Mouse (Mus musculus) midbrain, embryonic 12.5 days (tissue): ENCODE measurements at regions not wholly inside any gene's neighbourhood (a gene's known extent, or its start where the extent isn't known, plus 50 kb on each side); places are given as distances from the start of the nearest gene placed in this dataset.
A peak's percentile ranks its signal among the peaks of the same experiment; 100 is the strongest.

ENCODE experiments used
- ATAC-seq: fragments of 200-750 bp; cut with Nextera tagmentation; 2 replicates; pipeline ENCODE4 v1.8.0; 2017; ENCODE audit warnings: low read depth, moderate TSS enrichment, moderate library complexity; ENCODE audit not compliant: low FRiP score
- H3K27ac ChIP-seq: fragments of 300-500 bp; sonication (generic); replicated peaks from 2 replicates; pipeline ENCODE4 v1.5.1; 2016; ENCODE audit warnings: mild to moderate bottlenecking
- H3K27me3 ChIP-seq: fragments of 300-500 bp; sonication (generic); 2 replicates; pipeline ENCODE4 v1.6.1; 2016; ENCODE audit warnings: mild to moderate bottlenecking
- H3K36me3 ChIP-seq: fragments of 300-500 bp; sonication (generic); 2 replicates; pipeline ENCODE4 v1.6.1; 2016
- H3K4me1 ChIP-seq: fragments of 300-500 bp; sonication (generic); 2 replicates; pipeline ENCODE4 v1.6.1; 2016
- H3K4me2 ChIP-seq: fragments of 300-500 bp; sonication (generic); replicated peaks from 2 replicates; pipeline ENCODE4 v1.6.1; 2016; ENCODE audit warnings: mild to moderate bottlenecking, moderate library complexity
- H3K4me3 ChIP-seq: fragments of 300-500 bp; sonication (generic); 2 replicates; pipeline ENCODE4 v1.5.1; 2016; ENCODE audit warnings: mild to moderate bottlenecking
- H3K9ac ChIP-seq: fragments of 300-500 bp; sonication (generic); replicated peaks from 2 replicates; pipeline ENCODE4 v1.6.1; 2016; ENCODE audit warnings: mild to moderate bottlenecking, moderate library complexity
- H3K9me3 ChIP-seq: fragments of 300-500 bp; sonication (generic); 2 replicates; pipeline ENCODE4 v1.6.1; 2016; ENCODE audit warnings: mild to moderate bottlenecking
- WGBS: fragments of 180-500 bp; shearing (Covaris S2); methylation state at CpG from one replicate; pipeline ENCODE4 v1.1.7; 2016; 5-methylcytosine and 5-hydroxymethylcytosine counted together

- Histone ChIP-seq H3K4me1 (no peaks in the 10 kb centered on the region), H3K27ac (no peak overlapping the region), H3K36me3 (no peaks in the 10 kb centered on the region), H3K9ac (no peak overlapping the region), H3K27me3 (no peaks in the 10 kb centered on the region), H3K4me3 (no peak overlapping the region), H3K4me2 (no peak overlapping the region), H3K9me3 (no peaks in the 10 kb centered on the region)
- ATAC-seq = no peak
- 85% methylated on average over 9 of the region's 9 CpGs for WGBS
Observed at GRCm38 (mm10) chr9:88181189-88181994, 145.6 kb upstream of the Nt5e start.

- ATAC-seq = no peak
- 82% methylated on average over 7 of the region's 7 CpGs for WGBS
Observed at GRCm38 (mm10) chr9:88207378-88207777, 119.6 kb upstream of the Nt5e start.

GRCm38 (mm10) chr9:88208022-88208421, 119.0 kb upstream of the Nt5e start:
- no peaks in the 10 kb centered on the region for H3K36me3 ChIP-seq
- H3K9ac ChIP-seq = no peak overlapping the region
- H3K27me3 ChIP-seq = no peaks in the 10 kb centered on the region
- no peak for ATAC-seq
- H3K9me3 ChIP-seq = no peaks in the 10 kb centered on the region
- no peak overlapping the region for H3K4me2 ChIP-seq
- no peak overlapping the region for H3K4me3 ChIP-seq
- no peaks in the 10 kb centered on the region for H3K4me1 ChIP-seq
- H3K27ac ChIP-seq = no peak overlapping the region

More at GRCm38 (mm10) chr9:88207378-88207777, 119.6 kb upstream of the Nt5e start:
- Histone ChIP-seq H3K27me3 (no peaks in the 10 kb centered on the region), H3K36me3 (no peaks in the 10 kb centered on the region), H3K9me3 (no peaks in the 10 kb centered on the region), H3K4me2 (no peak overlapping the region), H3K4me1 (no peaks in the 10 kb centered on the region), H3K4me3 (no peak overlapping the region), H3K9ac (no peak overlapping the region), H3K27ac (no peak overlapping the region)

GRCm38 (mm10) chr9:88214758-88215157, 112.2 kb upstream of the Nt5e start:
- H3K36me3 ChIP-seq = no peaks in the 10 kb centered on the region
- H3K27me3 ChIP-seq = no peaks in the 10 kb centered on the region
- no peaks in the 10 kb centered on the region for H3K9me3 ChIP-seq
- no peak overlapping the region for H3K4me3 ChIP-seq
- H3K9ac ChIP-seq = no peak overlapping the region
- 81% methylated on average over 6 of the region's 6 CpGs for WGBS
- H3K4me2 ChIP-seq = no peak overlapping the region
- no peak overlapping the region for H3K27ac ChIP-seq
- ATAC-seq = no peak
- no peaks in the 10 kb centered on the region for H3K4me1 ChIP-seq

GRCm38 (mm10) chr9:88220360-88220759, 106.6 kb upstream of the Nt5e start:
- WGBS = 85% methylated on average over 3 of the region's 3 CpGs
- H3K4me1 ChIP-seq = no peaks in the 10 kb centered on the region
- H3K27me3 ChIP-seq = no peaks in the 10 kb centered on the region
- no peak overlapping the region for H3K4me2 ChIP-seq
- no peaks in the 10 kb centered on the region for H3K9me3 ChIP-seq
- no peak overlapping the region for H3K9ac ChIP-seq
- no peak overlapping the region for H3K27ac ChIP-seq
- H3K36me3 ChIP-seq = no peaks in the 10 kb centered on the region
- no peak for ATAC-seq
- H3K4me3 ChIP-seq = no peak overlapping the region

GRCm38 (mm10) chr9:88221276-88221675, 105.7 kb upstream of the Nt5e start:
- Histone ChIP-seq H3K36me3 (no peaks in the 10 kb centered on the region), H3K4me1 (no peaks in the 10 kb centered on the region), H3K27me3 (no peaks in the 10 kb centered on the region), H3K9me3 (no peaks in the 10 kb centered on the region), H3K9ac (no peak overlapping the region), H3K27ac (no peak overlapping the region), H3K4me3 (no peak overlapping the region), H3K4me2 (no peak overlapping the region)
- no peak; the same call in 1 of the 2 replicates for ATAC-seq
- WGBS = 79% methylated on average over 14 of the region's 14 CpGs

GRCm38 (mm10) chr9:88221850-88222353, 105.1 kb upstream of the Nt5e start:
- peak; percentile 38 for ATAC-seq
- no peaks in the 10 kb centered on the region for H3K9me3 ChIP-seq
- WGBS = 22% methylated on average over 7 of the region's 7 CpGs
- no peaks in the 10 kb centered on the region for H3K4me1 ChIP-seq
- no peaks in the 10 kb centered on the region for H3K27me3 ChIP-seq
- H3K4me3 ChIP-seq = no peak overlapping the region
- no peaks in the 10 kb centered on the region for H3K36me3 ChIP-seq
- H3K27ac ChIP-seq = no peak overlapping the region
- no peak overlapping the region for H3K4me2 ChIP-seq
- H3K9ac ChIP-seq = no peak overlapping the region

GRCm38 (mm10) chr9:88237126-88237525, 89.9 kb upstream of the Nt5e start:
- Histone ChIP-seq H3K4me2 (no peak overlapping the region), H3K36me3 (no peaks in the 10 kb centered on the region), H3K27me3 (no peaks in the 10 kb centered on the region), H3K4me1 (peaks cover 9% of the 10 kb centered on the region; the same call in 1 of the 2 replicates), H3K27ac (no peak overlapping the region), H3K9me3 (no peaks in the 10 kb centered on the region), H3K4me3 (no peak overlapping the region), H3K9ac (no peak overlapping the region)
- ATAC-seq = no peak
- WGBS = 63% methylated on average over 2 of the region's 2 CpGs

GRCm38 (mm10) chr9:88238346-88238745, 88.7 kb upstream of the Nt5e start:
- Histone ChIP-seq H3K4me1 (peaks cover 9% of the 10 kb centered on the region; the same call in 1 of the 2 replicates), H3K9ac (no peak overlapping the region), H3K27me3 (no peaks in the 10 kb centered on the region), H3K27ac (no peak overlapping the region), H3K36me3 (no peaks in the 10 kb centered on the region), H3K4me2 (no peak overlapping the region), H3K9me3 (no peaks in the 10 kb centered on the region), H3K4me3 (no peak overlapping the region)
- no peak for ATAC-seq
- 74% methylated on average over 5 of the region's 5 CpGs for WGBS

GRCm38 (mm10) chr9:88240740-88241139, 86.3 kb upstream of the Nt5e start:
- H3K4me2 ChIP-seq = peak overlapping the region; percentile 60
- no peak overlapping the region for H3K27ac ChIP-seq
- peak overlapping the region; percentile 39; the same call in 1 of the 2 replicates for H3K4me3 ChIP-seq
- no peaks in the 10 kb centered on the region for H3K9me3 ChIP-seq
- H3K36me3 ChIP-seq = no peaks in the 10 kb centered on the region
- H3K4me1 ChIP-seq = peaks cover 9% of the 10 kb centered on the region; the same call in 1 of the 2 replicates
- WGBS = 26% methylated on average over 4 of the region's 4 CpGs
- no peaks in the 10 kb centered on the region for H3K27me3 ChIP-seq
- ATAC-seq = peak; percentile 10; the same call in 1 of the 2 replicates
- no peak overlapping the region for H3K9ac ChIP-seq

- no peaks in the 10 kb centered on the region for H3K27me3 ChIP-seq
- peak; percentile 95 for ATAC-seq
- H3K4me1 ChIP-seq = peaks cover 9% of the 10 kb centered on the region; the same call in 1 of the 2 replicates
- peak overlapping the region; percentile 39 for H3K4me3 ChIP-seq
- H3K27ac ChIP-seq = no peak overlapping the region
- WGBS = 6% methylated on average over 18 of the region's 18 CpGs
- no peaks in the 10 kb centered on the region for H3K9me3 ChIP-seq
- no peaks in the 10 kb centered on the region for H3K36me3 ChIP-seq
- peak overlapping the region; percentile 20; the same call in 1 of the 2 replicates for H3K9ac ChIP-seq
- H3K4me2 ChIP-seq = peak overlapping the region; percentile 60
Observed at GRCm38 (mm10) chr9:88241203-88241995, 85.6 kb upstream of the Nt5e start.

GRCm38 (mm10) chr9:88242530-88242929, 84.5 kb upstream of the Nt5e start:
- Histone ChIP-seq H3K9ac (no peak overlapping the region), H3K36me3 (no peaks in the 10 kb centered on the region), H3K9me3 (no peaks in the 10 kb centered on the region), H3K4me2 (no peak overlapping the region), H3K4me3 (no peak overlapping the region), H3K27ac (no peak overlapping the region), H3K27me3 (no peaks in the 10 kb centered on the region), H3K4me1 (peaks cover 9% of the 10 kb centered on the region; the same call in 1 of the 2 replicates)
- 90% methylated on average over 7 of the region's 7 CpGs for WGBS
- no peak for ATAC-seq
